Mouse (Mus musculus) embryo, embryonic 10 days (tissue): ENCODE results near the gene Ndufa13.

Experiments
- DNase-seq: peaks from one replicate; pipeline ENCODE4 v3.0.0-alpha.2; 2015; ENCODE audit warnings: low spot score

Gene Ndufa13

GRCm38 (mm10) chr8:69880841-69881240 lies 21.5 kb downstream of the Ndufa13 start:
- no peak for DNase-seq

DNA sequence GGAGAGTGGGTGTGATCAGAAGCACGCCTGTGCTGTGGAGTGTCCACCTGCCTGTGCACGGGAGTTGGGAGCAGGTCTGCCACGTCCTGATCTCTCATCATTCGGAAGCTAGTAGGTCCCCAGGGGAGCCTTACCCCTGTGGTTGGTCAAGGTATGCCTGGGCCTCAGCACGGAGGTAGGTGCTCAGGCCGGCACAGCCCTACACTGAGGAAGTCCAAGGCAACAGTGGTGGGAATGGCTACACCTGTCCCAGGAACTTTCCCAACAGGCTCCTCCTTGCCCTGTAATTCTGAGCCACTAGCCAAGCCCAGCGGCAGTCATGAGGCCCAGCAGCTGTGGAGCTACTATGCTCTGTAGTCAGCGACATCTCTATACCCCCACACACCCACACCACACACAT lies 22.7 kb downstream of the Ndufa13 start:
- no peak for DNase-seq

- no peak for DNase-seq
These were observed 24.4 kb downstream of the Ndufa13 start for GRCm38 (mm10) chr8:69877992-69878391.

DNA sequence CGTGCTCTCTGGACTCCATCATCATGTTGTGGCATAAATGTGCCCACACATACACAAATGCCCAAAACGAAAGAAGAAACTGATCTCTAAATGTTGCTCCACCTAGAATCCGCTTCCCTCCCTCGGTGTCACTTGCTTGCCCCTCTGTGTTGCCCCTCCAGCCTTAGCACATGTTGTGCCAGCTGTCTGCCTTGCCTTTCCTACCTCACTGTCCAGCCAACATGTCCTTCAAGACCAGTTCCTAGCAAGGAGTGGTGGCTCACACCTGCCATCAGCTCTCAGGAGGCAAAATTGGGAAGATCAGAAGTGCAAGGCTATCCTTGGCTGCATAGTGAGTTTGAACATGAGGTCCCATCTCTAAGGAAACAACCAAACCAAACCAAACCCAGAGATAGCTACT lies 25.0 kb downstream of the Ndufa13 start:
- no peak for DNase-seq

DNA sequence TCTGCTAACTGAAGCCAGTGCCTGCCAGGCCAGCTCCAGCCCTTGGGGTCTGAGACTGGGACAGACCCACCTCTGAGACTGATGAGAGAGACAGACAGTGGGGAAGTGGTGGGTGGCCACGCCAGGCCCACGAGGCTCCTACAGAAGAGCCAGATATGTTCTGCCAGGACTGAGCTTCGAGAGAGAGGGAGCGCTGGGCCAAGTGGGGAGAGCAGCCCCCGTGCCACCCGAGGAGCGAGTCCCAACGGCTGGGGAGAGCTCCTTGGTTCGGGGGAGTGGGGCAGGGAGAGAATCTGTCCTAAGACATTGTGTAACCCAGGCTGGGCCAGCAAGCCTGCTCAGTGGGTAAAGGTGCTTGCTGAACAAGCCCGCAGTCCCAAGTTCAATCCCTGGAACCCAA lies 25.4 kb downstream of the Ndufa13 start:
- no peak for DNase-seq

DNA sequence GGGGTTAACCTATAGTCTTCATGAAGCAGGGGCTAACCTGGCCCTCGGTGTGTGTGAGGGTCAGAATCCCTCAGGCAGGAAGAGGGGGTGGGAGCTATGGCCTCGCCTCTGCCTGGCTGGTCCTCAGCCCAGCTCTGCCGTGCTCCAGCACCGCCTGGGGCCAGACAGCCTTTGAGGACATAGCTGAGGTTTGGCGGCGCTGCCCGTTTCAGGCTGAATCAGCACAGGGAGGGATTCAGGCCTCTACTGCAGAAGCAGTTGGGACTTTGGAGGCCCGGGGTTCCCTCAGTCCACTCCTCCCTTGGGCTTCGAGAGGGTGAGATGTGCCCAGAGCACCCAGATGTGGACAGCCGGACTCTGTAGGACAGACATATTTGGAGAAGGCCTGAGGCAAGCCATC lies 26.3 kb downstream of the Ndufa13 start:
- no peak for DNase-seq

DNA sequence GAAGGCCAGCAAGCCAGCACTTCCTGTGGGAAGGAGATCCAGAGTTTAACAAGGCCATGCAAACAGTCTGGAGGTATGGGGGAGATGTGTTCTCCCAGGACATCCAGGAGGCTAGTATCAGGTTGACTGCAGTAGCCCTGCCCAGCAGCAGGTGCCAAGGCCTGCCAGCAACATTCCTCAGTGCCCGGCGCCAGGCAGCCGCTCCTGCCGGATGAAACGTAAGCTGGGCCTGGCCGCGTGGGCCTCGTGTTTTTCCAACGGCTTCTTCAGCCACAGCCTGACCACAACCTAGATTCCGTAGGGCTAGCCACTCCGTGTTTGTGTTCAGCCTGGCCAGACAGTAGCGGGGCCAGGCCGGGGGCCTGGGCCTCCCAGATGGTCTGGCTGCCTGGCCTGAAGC lies 27.7 kb downstream of the Ndufa13 start:
- DNase-seq: no peak

DNA sequence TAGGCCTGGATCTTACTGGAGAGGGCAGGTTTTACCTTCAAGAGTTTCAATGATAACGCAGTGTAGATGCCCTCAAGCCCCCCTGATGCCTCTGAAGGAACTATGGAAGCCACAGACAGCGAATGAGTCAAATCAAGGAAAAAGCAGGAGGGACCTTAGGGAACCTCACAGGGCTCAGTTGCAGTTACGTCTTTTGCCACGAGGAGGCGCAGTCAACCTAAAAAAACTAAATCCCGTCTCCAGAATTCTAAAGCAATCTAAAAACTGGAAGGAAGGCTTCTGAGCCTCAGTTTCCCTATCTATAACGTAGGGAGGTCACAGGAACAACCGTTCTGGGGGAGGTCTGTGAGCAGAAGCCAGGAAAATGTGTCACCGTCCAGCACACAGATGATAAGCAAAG lies 28.2 kb downstream of the Ndufa13 start:
- peak; percentile 77 for DNase-seq

- no peak for DNase-seq
These were observed 31.5 kb downstream of the Ndufa13 start for GRCm38 (mm10) chr8:69870907-69871306.

DNA sequence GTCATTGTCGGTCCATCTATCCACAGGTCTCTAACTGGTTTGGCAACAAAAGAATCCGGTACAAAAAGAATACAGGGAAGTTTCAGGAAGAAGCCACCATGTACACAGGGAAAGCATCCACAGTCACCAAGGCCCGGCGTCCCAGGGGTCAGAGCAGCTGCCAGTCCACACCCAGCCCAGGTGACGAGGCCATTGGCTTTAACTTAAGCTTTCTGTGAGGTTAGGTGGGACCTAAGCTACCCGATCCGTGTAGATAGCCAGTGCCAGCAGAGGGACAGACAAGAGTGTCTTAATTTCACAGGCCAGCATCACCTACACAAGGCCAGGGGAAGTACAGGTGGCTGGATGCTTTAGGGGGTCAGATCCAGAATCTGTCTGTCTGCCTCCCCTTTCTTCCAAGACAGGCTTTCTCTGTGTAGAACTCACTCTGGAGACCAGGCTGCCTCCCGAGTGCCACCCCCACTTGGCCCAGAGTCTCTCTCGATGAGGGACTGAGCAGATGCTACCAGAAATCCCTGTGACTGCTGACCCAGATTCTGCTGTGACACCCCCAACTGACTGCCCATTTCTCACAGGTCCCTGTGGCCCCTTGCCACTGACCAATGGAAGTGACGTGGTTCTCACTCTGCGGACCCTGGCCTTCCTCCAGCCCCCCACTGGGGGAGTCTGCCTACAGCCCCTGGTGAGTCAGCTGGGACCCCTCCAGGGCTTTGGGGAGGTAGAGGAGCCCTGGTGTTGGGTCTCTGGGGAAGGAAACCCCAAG lies 32.2 kb downstream of the Ndufa13 start:
- DNase-seq: no peak

GRCm38 (mm10) chr8:69867696-69868326 lies 34.5 kb downstream of the Ndufa13 start:
- DNase-seq: no peak

DNA sequence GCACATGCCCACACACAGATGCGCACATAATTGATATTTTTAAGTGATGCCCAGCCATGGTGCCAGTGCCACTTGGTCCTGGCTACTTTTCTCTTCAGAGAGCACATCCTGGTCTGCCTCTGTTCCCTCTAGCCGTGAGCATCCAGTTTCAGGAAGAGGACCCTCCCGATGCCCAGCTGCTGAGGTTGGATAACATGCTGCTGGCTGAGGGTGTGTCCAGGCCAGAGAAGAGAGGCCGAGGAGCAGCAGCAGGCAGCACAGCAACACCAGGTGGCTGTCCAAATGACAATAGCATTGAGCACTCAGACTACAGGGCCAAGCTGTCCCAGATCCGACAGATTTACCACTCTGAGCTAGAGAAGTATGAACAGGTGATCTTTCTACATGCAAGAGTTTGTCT lies 38.2 kb downstream of the Ndufa13 start:
- no peak for DNase-seq

- no peak for DNase-seq
These were observed 38.9 kb downstream of the Ndufa13 start for GRCm38 (mm10) chr8:69863387-69864020.

DNA sequence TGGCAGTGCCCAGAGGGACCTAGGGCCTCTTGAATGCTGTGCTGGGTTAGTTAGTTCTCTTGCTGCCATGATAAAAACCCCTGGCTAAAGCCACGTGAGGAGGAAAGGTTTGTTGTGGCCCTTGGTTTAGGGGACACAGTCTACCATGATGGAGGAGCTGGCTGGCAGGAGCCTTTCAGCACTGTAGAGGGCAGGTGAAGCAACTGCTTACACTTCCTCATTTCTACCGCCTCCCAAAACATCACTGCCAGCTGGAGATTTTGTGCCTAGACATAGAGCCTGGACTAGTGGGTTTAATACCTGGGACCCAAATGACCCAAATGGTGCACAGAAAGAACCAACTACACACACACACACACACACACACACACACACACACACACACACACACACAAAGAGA lies 41.1 kb downstream of the Ndufa13 start:
- no peak for DNase-seq

DNA sequence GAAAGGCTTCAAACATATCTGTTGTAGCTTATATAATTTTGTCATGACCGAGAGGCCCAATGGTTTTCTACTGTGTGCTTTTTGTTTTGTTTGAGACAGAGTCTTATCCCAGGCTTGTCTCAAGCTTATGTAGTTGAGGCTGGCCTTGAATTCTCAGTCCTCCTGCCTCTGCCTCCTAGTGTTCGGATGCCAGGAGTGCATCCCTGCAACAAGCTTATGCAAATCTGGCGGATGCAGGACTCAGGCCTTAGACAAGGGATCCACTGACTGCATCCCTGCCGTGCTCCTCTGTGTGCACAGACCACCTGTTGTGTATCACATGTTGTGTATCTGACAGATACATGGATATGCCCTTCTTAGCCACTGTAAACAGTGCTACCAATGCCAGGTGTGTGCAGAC lies 41.6 kb downstream of the Ndufa13 start:
- peak; percentile 45 for DNase-seq

DNA sequence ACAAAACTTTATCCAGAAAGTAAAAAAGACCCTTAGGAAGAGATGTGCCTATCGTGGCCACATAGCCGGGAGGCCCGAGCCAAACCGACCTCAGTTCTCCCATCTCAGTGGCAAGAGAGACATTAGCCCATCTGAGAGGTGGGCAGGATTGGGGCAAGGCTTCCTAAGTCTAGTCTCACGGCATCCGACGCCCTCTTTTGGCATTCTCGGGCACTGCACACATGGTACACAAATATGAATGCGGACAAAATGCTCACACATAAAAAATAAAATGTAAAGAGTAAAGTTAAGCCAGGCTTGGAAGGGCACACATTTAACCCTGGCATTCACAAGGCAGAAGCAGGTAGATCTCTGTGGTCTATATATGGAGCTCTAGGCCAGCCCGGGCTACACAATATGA lies 48.5 kb downstream of the Ndufa13 start:
- no peak for DNase-seq

DNA sequence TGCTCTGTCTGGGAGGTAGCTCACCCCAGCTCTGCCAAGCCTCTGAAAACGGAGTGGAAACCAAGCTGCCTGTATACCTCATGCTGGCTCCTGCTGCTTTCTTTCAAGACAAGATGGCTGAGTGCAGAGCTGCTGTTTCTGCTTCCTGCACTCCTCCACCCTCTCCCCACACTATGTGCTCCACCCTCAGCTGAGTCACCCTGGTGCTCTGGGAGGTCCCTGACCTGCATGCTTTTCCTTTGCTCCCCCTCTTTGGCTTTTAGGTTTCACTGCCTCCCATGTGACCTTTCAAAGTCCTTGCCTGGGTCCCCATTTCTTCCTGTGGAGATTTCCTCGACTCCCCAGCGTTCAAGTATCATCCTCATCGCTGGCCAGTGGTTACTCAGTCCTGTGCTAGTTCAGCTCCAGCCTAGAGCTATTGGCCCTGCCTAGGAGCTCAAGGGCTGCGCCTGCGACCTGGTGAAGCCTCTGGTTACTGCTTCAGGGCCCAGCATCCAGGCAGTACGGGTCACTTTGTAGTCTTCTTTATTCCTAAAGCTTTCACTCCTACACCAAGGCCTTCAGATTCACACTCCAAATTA lies 51.3 kb downstream of the Ndufa13 start:
- no peak for DNase-seq

- peak; percentile 27 for DNase-seq
These were observed 52.5 kb downstream of the Ndufa13 start for GRCm38 (mm10) chr8:69849899-69850298.

GRCm38 (mm10) chr8:69848951-69849350 lies 53.4 kb downstream of the Ndufa13 start:
- no peak for DNase-seq

- DNase-seq: no peak
These were observed 54.9 kb downstream of the Ndufa13 start for GRCm38 (mm10) chr8:69847167-69848065.
